Mouse (Mus musculus): ENCODE results near the gene Tspan5. TPM values are rescaled to one million over a fixed set of nuclear protein-coding genes. Genes with fewer than 3 reads are reported as not detected.

The Tspan5 gene
- polyA plus RNA-seq, 1 experiment: 22.2 TPM

DNA sequence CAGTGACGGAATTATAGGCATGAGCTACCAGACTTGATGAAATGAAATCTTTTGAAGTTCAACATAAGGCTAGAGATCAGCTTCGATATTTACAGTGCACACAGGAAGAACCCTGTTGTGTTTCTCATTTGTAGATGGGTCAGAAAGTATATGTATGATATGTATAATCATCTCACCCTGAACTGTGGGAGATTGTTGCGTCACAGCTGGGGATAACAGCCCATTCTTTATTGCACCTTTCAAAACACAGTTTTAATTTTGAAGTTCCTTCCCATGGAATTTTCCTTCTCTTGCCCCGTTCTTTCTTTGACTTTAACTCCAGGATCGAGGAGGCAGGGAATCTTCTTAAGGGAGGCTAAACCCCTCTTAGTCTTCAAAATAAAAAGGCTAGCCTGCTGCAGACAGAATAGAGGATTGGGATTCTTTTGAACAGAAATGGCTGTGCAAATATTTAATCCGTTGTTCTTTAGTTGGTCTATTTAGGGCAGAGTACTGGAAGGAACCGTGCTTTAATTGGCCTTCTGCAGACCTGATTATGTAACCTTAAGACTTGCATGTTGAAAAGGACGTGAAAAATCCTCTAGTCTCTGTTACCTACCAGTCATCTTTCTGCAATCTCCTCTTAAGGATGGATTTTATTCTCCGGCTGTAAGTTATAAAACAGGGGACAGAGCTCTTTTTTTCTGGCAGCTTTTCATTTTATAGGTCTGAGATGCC is 18.1 kb downstream of the Tspan5 start:
- peaks cover 2% of the 10 kb centered on the region for H3K4me1 ChIP-seq (ENCODE audit: control insufficient read depth, insufficient read depth, low read length)
- H3K36me3 ChIP-seq (ENCODE audit: control insufficient read depth, insufficient read depth, low read length, poor library complexity, severe bottlenecking): no peaks in the 10 kb centered on the region
- no peak overlapping the region for H3K9ac ChIP-seq (ENCODE audit: low read depth, poor library complexity, severe bottlenecking)
- H3K4me3 ChIP-seq (ENCODE audit: low read depth, low read length): no peak overlapping the region
- no peaks in the 10 kb centered on the region for H3K27me3 ChIP-seq (ENCODE audit: control insufficient read depth, insufficient read depth, low read length, poor library complexity, severe bottlenecking)
- no peaks in the 10 kb centered on the region for H3K9me3 ChIP-seq (replicated peaks; ENCODE audit: control insufficient read depth, insufficient read depth, low read length, poor library complexity, severe bottlenecking)
- TF ChIP-seq POLR2A (IDR thresholded peaks at IDR 0.05; ENCODE audit: insufficient read depth, low read length) (no peak), EP300 (IDR thresholded peaks at IDR 0.05; ENCODE audit: insufficient read depth, low read depth, low read length) (no peak), CTCF (IDR thresholded peaks at IDR 0.05; ENCODE audit: low read depth, low read length) (no peak)
- no peak overlapping the region for H3K27ac ChIP-seq (ENCODE audit: insufficient read depth, low read length)

GRCm38 (mm10) chr3:138760685-138761119 is 18.7 kb downstream of the Tspan5 start:
- TF ChIP-seq EP300 (IDR thresholded peaks at IDR 0.05; ENCODE audit: insufficient read depth, low read depth, low read length): no peak
- H3K9ac ChIP-seq (ENCODE audit: low read depth, poor library complexity, severe bottlenecking): no peak overlapping the region
- H3K27ac ChIP-seq (ENCODE audit: insufficient read depth, low read length): no peak overlapping the region
- no peaks in the 10 kb centered on the region for H3K36me3 ChIP-seq (ENCODE audit: control insufficient read depth, insufficient read depth, low read length, poor library complexity, severe bottlenecking)
- H3K27me3 ChIP-seq (ENCODE audit: control insufficient read depth, insufficient read depth, low read length, poor library complexity, severe bottlenecking): no peaks in the 10 kb centered on the region
- H3K4me3 ChIP-seq (ENCODE audit: low read depth, low read length): no peak overlapping the region
- no peaks in the 10 kb centered on the region for H3K9me3 ChIP-seq (replicated peaks; ENCODE audit: control insufficient read depth, insufficient read depth, low read length, poor library complexity, severe bottlenecking)
- H3K4me1 ChIP-seq (ENCODE audit: control insufficient read depth, insufficient read depth, low read length): peaks cover 2% of the 10 kb centered on the region

DNA sequence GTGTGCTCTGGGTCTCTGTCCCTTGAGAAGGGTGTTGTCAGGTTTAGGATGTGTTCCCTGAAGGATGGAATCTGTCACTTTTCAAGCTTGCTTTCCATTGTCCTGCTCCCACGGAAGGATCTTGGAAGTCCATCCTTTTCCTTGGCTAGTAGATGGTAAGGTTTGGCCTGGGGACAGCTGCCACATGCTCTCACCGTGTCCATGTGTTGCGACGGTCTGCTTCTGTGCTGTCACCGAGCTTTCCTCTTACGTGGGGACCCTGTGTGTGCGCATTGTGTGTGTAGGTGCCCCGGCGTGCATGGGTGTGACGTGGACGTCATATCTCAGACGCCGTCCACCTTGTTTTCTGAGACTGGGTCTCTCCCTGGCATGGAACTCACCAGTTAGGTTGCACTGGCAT is 19.5 kb downstream of the Tspan5 start:
- H3K4me1 ChIP-seq (ENCODE audit: control insufficient read depth, insufficient read depth, low read length): peaks cover 2% of the 10 kb centered on the region
- H3K4me3 ChIP-seq (ENCODE audit: low read depth, low read length): no peak overlapping the region
- H3K36me3 ChIP-seq (ENCODE audit: control insufficient read depth, insufficient read depth, low read length, poor library complexity, severe bottlenecking): no peaks in the 10 kb centered on the region
- no peak overlapping the region for H3K27ac ChIP-seq (ENCODE audit: insufficient read depth, low read length)
- H3K27me3 ChIP-seq (ENCODE audit: control insufficient read depth, insufficient read depth, low read length, poor library complexity, severe bottlenecking): no peaks in the 10 kb centered on the region
- H3K9ac ChIP-seq (ENCODE audit: low read depth, poor library complexity, severe bottlenecking): no peak overlapping the region
- no peaks in the 10 kb centered on the region for H3K9me3 ChIP-seq (replicated peaks; ENCODE audit: control insufficient read depth, insufficient read depth, low read length, poor library complexity, severe bottlenecking)
- no peak for TF ChIP-seq EP300 (IDR thresholded peaks at IDR 0.05; ENCODE audit: insufficient read depth, low read depth, low read length)
- TF ChIP-seq POLR2A (IDR thresholded peaks at IDR 0.05; ENCODE audit: insufficient read depth, low read length): no peak
- no peak for TF ChIP-seq CTCF (IDR thresholded peaks at IDR 0.05; ENCODE audit: low read depth, low read length)

DNA sequence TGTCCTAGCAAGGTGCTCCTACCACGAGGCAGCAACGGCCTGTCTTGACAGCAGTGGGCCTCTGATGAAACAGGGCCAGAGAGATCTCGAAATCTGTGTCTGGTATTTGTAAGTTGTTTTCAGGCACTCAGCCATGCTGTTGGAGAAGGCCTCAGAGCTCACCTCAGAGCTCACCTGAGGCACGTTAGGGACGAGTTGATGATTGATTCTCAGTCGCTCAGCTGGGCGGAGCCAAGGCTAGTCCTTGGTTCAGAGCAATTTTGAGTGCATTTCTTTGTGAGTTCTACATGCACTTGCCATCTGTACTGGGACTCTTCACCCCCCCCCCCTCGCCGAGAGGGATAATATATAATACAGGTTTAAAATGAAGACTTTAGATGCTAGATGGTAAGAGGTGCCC is 21.9 kb downstream of the Tspan5 start:
- Histone ChIP-seq H3K36me3 (ENCODE audit: control insufficient read depth, insufficient read depth, low read length, poor library complexity, severe bottlenecking) (no peaks in the 10 kb centered on the region), H3K9ac (ENCODE audit: low read depth, poor library complexity, severe bottlenecking) (no peak overlapping the region), H3K27ac (ENCODE audit: insufficient read depth, low read length) (no peak overlapping the region), H3K9me3 (replicated peaks; ENCODE audit: control insufficient read depth, insufficient read depth, low read length, poor library complexity, severe bottlenecking) (no peaks in the 10 kb centered on the region), H3K4me1 (ENCODE audit: control insufficient read depth, insufficient read depth, low read length) (peaks cover 2% of the 10 kb centered on the region), H3K27me3 (ENCODE audit: control insufficient read depth, insufficient read depth, low read length, poor library complexity, severe bottlenecking) (no peaks in the 10 kb centered on the region), H3K4me3 (ENCODE audit: low read depth, low read length) (no peak overlapping the region)
- TF ChIP-seq EP300 (IDR thresholded peaks at IDR 0.05; ENCODE audit: insufficient read depth, low read depth, low read length) (no peak), POLR2A (IDR thresholded peaks at IDR 0.05; ENCODE audit: insufficient read depth, low read length) (no peak)

DNA sequence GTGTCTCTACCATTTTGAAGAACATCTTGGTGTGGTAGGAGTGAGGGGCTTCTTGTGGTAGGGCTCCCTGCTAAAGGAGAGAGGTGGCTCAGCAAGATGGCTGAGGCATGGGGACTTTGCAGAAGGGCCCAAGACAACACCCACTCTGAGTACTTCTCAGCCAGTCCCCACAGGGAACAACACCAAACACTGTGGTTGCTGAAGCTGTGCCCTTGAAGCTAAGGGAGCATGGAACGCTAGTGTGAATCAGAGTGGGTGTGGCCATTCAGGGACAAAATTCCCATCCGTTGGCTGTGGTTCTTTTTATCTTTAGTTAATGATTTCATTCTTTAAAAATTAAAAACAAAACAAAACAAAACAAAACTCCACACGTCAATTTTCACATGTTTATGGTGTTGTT is 22.8 kb downstream of the Tspan5 start:
- H3K27ac ChIP-seq (ENCODE audit: insufficient read depth, low read length): no peak overlapping the region
- no peak overlapping the region for H3K4me3 ChIP-seq (ENCODE audit: low read depth, low read length)
- no peak overlapping the region for H3K9ac ChIP-seq (ENCODE audit: low read depth, poor library complexity, severe bottlenecking)
- H3K27me3 ChIP-seq (ENCODE audit: control insufficient read depth, insufficient read depth, low read length, poor library complexity, severe bottlenecking): no peaks in the 10 kb centered on the region
- peaks cover 2% of the 10 kb centered on the region for H3K4me1 ChIP-seq (ENCODE audit: control insufficient read depth, insufficient read depth, low read length)
- H3K36me3 ChIP-seq (ENCODE audit: control insufficient read depth, insufficient read depth, low read length, poor library complexity, severe bottlenecking): no peaks in the 10 kb centered on the region
- no peaks in the 10 kb centered on the region for H3K9me3 ChIP-seq (replicated peaks; ENCODE audit: control insufficient read depth, insufficient read depth, low read length, poor library complexity, severe bottlenecking)
- TF ChIP-seq EP300 (IDR thresholded peaks at IDR 0.05; ENCODE audit: insufficient read depth, low read depth, low read length): no peak
- no peak for TF ChIP-seq CTCF (IDR thresholded peaks at IDR 0.05; ENCODE audit: low read depth, low read length)
- no peak for TF ChIP-seq POLR2A (IDR thresholded peaks at IDR 0.05; ENCODE audit: insufficient read depth, low read length)

DNA sequence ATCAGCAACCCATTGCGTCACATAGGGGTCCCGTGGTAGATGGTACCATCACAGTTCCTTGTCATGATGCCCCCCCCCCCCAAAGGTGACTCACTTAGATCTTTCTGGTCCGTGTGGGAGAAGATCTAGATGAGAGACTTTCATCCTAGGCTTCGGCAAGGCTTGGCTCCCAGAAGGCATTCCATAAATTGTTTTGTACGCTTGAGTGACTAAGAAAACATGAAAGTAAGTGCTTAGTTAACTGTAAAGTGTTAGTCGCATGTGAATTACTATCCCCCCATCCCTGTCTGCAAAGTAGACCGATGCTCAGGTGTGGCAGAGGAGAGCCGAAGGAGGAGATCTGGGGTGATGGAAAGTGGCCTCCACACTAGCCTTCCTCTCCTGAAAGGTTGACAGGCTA is 25.0 kb downstream of the Tspan5 start:
- H3K27me3 ChIP-seq (ENCODE audit: control insufficient read depth, insufficient read depth, low read length, poor library complexity, severe bottlenecking): no peaks in the 10 kb centered on the region
- TF ChIP-seq EP300 (IDR thresholded peaks at IDR 0.05; ENCODE audit: insufficient read depth, low read depth, low read length): no peak
- TF ChIP-seq POLR2A (IDR thresholded peaks at IDR 0.05; ENCODE audit: insufficient read depth, low read length): no peak
- no peak for TF ChIP-seq CTCF (IDR thresholded peaks at IDR 0.05; ENCODE audit: low read depth, low read length)
- H3K36me3 ChIP-seq (ENCODE audit: control insufficient read depth, insufficient read depth, low read length, poor library complexity, severe bottlenecking): no peaks in the 10 kb centered on the region
- H3K4me1 ChIP-seq (ENCODE audit: control insufficient read depth, insufficient read depth, low read length): peaks cover 8% of the 10 kb centered on the region
- H3K9ac ChIP-seq (ENCODE audit: low read depth, poor library complexity, severe bottlenecking): no peak overlapping the region
- no peak overlapping the region for H3K4me3 ChIP-seq (ENCODE audit: low read depth, low read length)
- no peaks in the 10 kb centered on the region for H3K9me3 ChIP-seq (replicated peaks; ENCODE audit: control insufficient read depth, insufficient read depth, low read length, poor library complexity, severe bottlenecking)
- no peak overlapping the region for H3K27ac ChIP-seq (ENCODE audit: insufficient read depth, low read length)

Data from ES-Bruce4 (cell line).